Mouse (Mus musculus) megakaryocyte-erythroid progenitor cell, adult 5-6 weeks (primary cell): ENCODE results near the gene Rhot1. TPM values are rescaled to one million over a fixed set of nuclear protein-coding genes. Genes with fewer than 3 reads are reported as not detected.
"Not testable (repeated sequence)": the region's sequence is repeated elsewhere in the genome, so short reads cannot be mapped to it uniquely, and the experiment has no call there.

Source experiments
- ATAC-seq: replicated peaks from 2 replicates; pipeline ENCODE4 v1.8.0; 2016; ENCODE audit warnings: mild to moderate bottlenecking, inconsistent platforms; ENCODE audit not compliant: severe bottlenecking, poor library complexity, low FRiP score, low TSS enrichment
- total RNA-seq, 2 experiments: library from RNA; stranded (forward) in 1 of 2; stranded (reverse) in 1 of 2; fragments of 200-1000, 215-1000 nt in 1 of 2; fragments of >200 nt in 1 of 2; fragmentation: Nextera tagmentation in 1 of 2; gene quantifications; 2 replicates each; pipeline ENCODE4 v1.2.3; 2014 to 2017

Rhot1 gene
- total RNA-seq, 2 experiments from 2014 or later: 63.8 to 65.2 TPM

GRCm38 (mm10) chr11:80185441-80185976 lies 23.3 kb upstream of the Rhot1 start:
- ATAC-seq: not testable (repeated sequence)

DNA sequence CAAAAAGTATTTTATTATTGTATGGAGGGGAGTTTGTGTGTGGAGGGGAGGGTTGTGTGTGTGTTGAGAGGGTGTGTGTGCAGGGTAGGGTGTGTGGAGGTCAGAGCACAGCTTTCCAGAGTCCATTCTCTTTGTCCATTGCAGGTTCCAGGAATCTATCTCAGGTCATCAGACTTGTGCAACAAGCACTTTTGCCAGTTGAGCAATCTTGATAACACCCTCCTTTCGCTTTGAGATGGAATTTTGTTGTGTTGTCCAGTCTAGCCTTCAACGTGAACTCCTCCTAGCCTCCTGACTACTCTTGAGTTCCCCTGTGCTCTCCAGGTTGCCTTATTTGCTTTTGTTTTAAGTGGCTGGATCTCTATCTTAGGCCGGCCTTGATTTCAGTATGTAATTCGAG lies 18.5 kb upstream of the Rhot1 start:
- ATAC-seq: no peak

DNA sequence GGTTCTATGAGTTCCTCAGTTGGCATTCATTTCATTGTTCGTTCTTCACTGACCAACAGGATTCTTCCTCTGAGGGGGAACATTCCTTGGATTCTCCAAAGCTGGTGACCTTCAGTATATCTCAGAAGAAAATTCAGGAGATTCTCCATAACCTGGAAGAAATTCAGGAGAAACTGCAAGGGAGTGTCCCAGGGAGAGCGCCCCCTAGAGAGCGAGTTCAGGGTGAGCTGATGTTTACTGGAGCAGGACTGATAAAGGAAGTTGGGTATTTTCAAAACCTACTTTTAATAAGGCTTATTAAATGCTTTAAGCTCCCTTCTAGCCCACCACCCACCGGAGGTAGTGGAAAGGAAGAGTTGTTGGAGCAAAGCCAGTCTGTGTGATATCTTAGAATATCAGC lies 15.0 kb upstream of the Rhot1 start:
- ATAC-seq: no peak

GRCm38 (mm10) chr11:80196351-80196750 lies 12.5 kb upstream of the Rhot1 start:
- no peak for ATAC-seq

GRCm38 (mm10) chr11:80199316-80199715 lies 9.5 kb upstream of the Rhot1 start:
- no peak for ATAC-seq

DNA sequence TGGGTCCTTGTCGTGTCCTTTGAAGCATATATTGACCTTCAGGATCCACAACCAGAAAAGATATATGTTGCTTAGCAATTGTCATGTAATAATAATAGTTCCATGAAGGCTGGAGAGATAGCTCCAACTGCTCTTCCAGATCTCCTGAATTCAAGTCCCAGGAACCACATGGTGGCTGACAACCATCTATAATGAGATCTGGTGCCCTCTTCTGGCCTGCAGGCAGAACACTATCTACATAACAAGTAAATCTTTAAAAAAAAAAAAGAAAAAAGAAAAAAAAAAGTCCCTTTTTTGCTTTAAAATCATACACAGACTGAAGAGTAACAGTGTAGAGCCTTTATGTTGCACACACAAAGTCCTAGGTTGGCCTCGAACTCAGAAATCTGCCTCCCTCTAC lies 9.0 kb upstream of the Rhot1 start:
- no peak for ATAC-seq

DNA sequence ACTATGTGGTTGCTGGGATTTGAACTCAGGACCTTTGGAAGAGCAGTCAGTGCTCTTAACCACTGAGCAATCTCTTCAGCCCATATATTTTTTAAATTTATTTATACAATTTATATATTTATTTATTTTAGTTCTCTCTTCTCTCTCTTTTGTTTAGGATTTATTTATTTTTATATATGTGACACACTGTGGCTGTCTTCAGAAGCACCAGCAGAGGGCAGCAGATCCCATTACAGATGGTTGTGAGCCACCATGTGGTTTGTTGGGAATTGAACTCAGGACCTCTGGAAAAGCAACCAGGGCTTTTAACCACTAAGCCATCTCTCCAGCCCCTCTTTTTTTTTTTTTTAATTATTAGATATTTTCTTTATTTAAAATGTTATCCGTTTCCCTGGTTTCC lies 8.5 kb upstream of the Rhot1 start:
- ATAC-seq: no peak

GRCm38 (mm10) chr11:80202296-80202695 lies 6.5 kb upstream of the Rhot1 start:
- ATAC-seq: no peak

DNA sequence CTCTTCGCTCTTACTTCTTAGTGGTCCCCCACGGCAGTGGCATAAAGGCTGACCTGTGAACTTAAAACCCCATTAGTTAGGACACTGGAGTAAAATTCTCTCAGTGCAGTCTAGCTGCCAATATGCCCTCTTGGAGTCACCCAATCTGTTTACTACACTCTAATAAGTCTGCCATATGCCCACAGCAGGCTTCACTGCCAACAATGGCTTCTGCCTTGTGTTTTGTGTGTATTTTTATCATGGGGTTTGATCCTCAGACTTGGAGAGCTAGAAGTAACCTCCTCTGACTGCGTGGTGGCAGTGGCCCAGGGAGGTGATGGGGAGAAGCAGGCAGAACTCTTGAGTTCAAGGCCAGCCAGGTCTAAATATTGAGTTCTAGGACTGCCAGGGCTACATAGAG lies 4.8 kb upstream of the Rhot1 start:
- ATAC-seq: no peak

GRCm38 (mm10) chr11:80204941-80205340 lies 3.9 kb upstream of the Rhot1 start:
- ATAC-seq: no peak

DNA sequence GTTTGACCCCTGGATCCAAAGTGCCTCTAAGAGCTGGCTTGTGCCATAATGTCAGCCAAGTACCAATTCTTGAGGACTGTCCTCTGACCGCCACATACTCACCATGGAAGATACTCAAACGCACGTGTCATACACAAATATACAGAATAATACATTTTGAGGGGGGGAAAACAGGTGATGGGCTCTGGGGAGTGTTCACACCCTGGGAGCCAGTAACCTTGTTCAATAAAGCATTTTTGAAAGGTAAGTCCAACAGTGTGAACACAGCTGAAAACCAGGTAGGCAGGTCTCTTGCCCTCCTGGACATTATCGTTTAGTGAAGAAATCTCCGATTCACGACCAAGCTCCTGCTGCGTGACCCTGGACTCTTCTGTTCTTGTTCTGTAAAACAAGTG lies 357 bp upstream of the Rhot1 start:
- no peak; the same call in 1 of the 2 replicates for ATAC-seq

DNA sequence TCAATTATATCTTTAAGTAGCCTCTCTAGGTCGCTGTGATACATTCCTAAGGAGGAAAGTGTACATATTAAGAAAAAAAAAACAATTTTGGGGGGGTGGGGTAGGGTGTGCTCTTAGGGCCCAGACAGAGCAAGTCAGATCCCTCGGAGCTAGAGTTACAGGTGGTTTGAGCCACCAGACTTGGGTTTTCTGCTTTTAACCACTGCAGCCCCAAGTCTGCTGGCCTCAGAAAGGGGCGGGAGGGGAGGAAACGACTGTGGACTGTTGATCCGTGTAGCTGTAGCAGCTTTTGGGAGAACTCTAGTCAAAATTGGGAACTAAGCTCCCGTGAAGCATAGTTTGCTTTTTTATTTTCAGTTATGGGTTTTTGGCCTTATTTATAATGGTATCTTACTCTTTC lies 1.5 kb downstream of the Rhot1 start:
- no peak for ATAC-seq

DNA sequence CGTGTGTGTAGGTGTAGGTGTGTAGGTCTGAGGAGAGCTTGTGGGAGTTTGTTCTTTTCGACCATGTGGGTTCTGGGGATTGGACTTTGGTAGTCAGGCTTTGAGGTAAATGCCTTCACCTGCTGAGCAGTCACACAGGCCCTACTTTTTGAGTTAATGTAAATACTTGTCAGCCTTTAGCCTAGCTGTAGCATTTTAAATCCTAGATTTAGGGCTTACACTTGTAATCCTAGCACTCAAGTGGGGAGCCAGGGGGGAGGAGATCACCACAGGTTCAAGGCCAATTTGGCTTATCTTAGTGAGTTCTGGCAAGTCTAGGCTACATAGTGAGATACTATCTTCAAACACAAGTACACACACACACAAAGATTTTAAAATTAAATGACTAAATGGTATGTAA lies 3.5 kb downstream of the Rhot1 start:
- ATAC-seq: no peak

GRCm38 (mm10) chr11:80215291-80215690 lies 6.5 kb downstream of the Rhot1 start:
- ATAC-seq: no peak

DNA sequence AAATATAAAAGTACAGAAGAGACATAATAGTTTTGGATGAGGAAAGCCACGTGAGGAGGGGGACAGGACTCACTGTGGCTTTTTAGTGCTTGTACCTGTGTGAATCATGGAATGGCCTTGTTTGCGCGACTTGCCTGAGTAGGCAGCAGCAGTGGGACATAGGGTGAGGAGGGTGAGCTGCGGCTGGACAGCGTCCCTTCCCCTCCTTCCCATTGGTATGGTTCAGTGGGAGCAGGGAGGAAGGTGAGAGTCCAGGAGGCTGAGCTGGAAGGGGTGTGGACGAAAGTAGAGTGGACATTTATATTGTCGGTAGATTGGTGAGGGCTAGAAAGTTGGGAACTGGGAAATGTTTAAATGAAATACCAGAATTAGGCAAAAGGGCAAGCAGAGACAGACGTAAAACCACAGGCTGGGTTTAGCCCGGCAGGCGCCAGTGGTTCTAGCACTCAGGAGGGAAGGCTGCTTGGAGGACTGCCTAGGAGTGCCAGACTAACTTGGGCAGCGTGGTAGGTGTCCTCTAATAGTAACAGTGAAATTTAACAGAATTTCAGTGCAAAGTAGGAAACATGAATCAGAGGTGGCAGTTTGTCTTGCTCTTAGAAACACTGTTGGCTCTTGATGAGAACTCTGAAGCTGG lies 10.0 kb downstream of the Rhot1 start:
- no peak for ATAC-seq

- not testable (repeated sequence) for ATAC-seq
Observed at GRCm38 (mm10) chr11:80230066-80230465, 21.2 kb downstream of the Rhot1 start.

DNA sequence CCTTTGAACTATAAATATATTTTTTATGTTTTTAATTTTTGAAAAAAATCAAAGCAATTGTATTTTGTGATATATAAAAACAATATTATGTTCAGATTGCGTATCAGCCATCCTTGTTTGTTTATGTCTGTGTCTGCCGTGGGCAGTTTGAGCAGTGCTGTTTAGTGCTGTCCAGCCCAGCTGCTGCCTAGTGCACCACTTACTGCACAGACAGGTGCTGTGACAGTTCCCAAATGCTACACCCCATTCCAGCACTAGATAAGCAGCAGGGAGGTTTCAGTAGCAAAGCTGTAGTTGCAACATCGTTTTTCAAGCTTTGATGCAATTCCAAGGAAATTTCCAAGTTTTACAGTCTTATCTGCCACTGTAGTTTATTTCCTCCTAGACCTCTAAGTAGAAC lies 28.5 kb downstream of the Rhot1 start:
- ATAC-seq: no peak

DNA sequence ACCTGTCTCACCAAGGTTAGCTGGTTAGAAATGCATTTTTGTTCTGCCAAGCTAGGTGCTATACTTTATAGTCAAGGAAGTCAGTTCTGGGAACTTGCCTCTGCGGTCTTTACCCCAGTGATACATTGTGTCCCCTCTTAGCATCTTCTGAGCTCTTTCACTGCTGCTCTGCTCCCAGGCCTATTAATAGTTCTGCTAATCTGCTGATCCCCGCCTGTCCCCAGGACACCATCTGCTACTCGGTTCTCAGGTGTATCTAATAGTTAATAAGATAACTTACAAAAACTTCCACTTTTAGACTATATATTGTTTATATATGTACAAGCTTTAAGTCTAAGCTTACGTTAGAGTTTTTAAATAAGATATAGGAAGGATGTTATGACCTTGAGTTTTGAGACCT lies 29.5 kb downstream of the Rhot1 start:
- no peak for ATAC-seq

DNA sequence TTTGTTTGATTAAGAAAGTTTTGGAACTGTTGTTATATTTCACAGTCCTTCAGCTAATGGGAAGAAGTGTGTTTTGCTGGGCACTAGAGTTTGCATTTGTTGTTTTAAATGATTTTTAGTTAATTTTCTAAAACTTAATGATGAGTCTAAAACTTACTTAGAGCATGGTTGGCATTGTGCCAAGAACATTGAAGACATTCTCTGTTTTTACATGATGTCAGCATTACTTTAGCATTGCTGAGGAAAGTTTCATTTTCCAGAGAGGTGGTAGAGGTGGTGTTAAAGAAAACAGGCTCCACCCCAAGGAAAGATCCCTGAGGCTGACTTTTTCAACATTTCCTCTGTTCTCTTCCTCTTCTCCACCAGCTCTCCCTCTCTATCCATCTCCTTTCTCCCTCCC lies 38.2 kb downstream of the Rhot1 start:
- ATAC-seq: no peak

- no peak for ATAC-seq
Observed at GRCm38 (mm10) chr11:80248531-80248930, 39.7 kb downstream of the Rhot1 start.

DNA sequence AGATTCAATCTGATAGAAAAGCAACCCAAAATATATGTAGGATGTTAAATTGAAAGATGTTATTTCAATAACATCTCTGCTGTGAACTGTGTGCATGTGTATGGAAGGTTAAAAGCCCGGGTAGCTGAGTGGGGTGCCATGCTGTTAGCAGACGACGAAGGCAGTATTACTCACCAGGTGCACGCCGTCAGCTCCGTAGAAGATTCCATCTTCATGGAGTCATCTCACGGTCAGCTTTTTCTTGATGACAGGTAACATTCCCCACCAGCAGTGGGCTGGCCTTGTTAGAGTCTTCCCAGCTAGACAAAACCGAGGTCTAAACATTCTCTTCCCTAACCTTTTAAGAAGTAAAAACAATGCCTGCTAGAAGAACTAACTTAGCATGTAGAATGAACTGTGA lies 55.3 kb downstream of the Rhot1 start:
- no peak for ATAC-seq

GRCm38 (mm10) chr11:80271096-80271495 lies 62.3 kb downstream of the Rhot1 start:
- no peak for ATAC-seq
